Mouse (Mus musculus): ENCODE results near the gene Slc25a41. TPM values are rescaled to one million over a fixed set of nuclear protein-coding genes. Genes with fewer than 3 reads are reported as not detected.
"Not testable (repeated sequence)": the region's sequence is repeated elsewhere in the genome, so short reads cannot be mapped to it uniquely, and the experiment has no call there.

Gene Slc25a41
- not detected for total RNA-seq (2022)

DNA sequence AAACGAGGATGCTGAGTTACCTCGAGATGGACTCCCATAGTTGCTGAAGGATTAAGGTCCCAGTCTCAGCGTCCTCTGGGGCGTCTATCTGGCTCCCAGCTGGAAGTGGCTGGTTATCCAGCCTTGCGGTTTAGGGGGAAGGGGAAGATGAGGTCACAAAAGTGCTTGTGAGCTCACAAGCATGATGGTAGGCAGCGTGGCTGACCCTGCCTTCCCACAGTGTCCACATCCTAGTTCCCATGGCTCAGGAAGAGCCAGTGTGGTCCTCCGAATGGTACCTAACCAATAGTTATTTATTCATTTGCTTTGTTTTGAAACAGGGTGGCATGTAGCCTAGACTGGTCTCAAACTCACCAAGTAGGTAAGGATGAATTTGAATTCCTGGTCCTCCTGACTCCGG is at the start of gene Slc25a41:
Gene Slc25a41, minus strand, starts transcription at position 101 of the 400 bp plus-strand sequence.
- DNase-seq (ENCODE audit: low spot score in 2 of 2): no peak

GRCm38 (mm10) chr17:57087049-57087832 is 45.8 kb upstream of the Slc25a41 start, which contains the start of gene Tubb4a:
TSS of gene Tubb4a (minus strand) at chr17:57087782.
- DNase-seq (ENCODE audit: low spot score in 2 of 2): no peak

DNA sequence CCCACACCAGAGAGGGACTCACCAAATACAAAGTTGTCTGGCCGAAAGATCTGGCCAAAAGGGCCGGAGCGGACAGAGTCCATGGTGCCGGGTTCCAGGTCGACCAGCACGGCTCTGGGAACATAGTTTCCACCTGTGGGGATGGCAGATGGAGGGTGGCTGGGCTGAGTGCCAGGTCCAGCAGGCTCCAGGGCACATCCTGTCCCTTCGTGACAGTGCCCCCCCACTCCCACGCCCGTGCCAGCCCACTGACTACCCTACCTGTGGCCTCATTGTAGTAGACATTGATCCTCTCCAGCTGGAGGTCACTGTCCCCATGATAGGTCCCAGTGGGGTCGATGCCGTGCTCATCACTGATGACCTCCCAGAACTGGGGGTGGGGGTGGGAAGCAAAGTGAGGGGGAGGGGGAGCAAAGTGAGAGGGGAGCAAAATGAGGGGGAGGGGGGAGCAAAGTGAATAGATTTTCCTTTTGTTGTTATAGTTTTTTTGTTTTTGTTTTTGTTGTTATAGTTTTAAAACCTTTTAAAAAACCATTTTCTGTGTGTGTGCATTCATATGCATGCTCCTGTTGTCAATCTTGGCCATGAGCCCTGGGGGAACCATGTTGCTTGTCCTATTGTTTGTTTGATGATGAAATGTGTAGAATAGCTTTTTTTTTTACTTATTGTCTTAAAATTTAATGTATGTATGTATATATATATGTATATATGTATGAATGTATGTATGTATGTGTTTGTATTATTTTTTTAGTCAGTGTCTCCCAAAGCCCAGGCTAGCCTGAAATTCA is 44.7 kb upstream of the Slc25a41 start:
- no peak for DNase-seq (ENCODE audit: low spot score in 2 of 2)

- DNase-seq (ENCODE audit: low spot score in 2 of 2): no peak
Measured at GRCm38 (mm10) chr17:57082481-57082880, 41.0 kb upstream of the Slc25a41 start.

GRCm38 (mm10) chr17:57081234-57081842 is 39.9 kb upstream of the Slc25a41 start:
- no peak for DNase-seq (ENCODE audit: low spot score in 2 of 2)

DNA sequence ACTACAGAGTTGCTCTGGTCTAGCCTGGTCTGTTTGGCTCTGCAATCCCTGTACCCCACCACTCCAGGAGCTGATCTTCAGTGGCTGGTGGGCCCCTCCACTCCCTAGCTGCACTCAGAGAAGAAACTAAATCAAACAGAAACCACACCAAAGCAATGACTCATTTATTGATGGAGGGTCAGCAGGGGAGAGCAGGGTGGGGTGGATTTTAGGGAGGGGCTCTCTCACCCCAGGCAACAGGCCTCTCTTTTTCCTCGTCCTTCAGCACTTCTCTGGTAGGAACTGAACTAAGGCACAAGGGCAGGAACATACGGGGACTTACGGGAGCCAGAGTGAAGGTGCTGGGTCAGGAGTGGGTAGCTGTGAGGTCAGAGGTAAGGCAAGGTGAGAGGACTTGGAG is 38.5 kb upstream of the Slc25a41 start:
- no peak for DNase-seq (ENCODE audit: low spot score in 2 of 2)

DNA sequence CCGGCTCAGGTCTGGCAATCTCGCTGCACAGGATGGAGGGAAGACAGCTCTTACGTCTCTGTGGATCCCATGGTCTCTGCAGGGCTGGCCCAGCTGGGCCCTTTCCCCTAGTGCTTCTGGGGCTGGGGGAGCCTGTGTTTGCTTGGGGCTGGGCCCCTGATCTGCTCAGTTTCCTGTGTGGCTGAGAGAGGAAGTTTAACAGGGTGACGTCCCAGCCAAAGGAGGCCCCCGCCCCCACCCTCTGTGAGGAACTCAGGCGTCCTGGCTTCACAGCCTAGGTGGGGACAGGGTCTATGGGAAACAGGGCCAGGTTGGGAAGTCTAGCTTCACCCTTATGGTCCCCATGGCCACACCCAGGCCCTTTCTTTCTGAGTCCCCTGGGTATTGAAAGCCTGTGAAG is 36.9 kb upstream of the Slc25a41 start, which contains the start of gene Dennd1c:
Gene Dennd1c, minus strand, starts transcription at position 179 of the 400 bp plus-strand sequence.
- DNase-seq (ENCODE audit: low spot score in 2 of 2): no peak

GRCm38 (mm10) chr17:57076916-57077315 is 35.5 kb upstream of the Slc25a41 start:
- no peak for DNase-seq (ENCODE audit: low spot score in 2 of 2)

DNA sequence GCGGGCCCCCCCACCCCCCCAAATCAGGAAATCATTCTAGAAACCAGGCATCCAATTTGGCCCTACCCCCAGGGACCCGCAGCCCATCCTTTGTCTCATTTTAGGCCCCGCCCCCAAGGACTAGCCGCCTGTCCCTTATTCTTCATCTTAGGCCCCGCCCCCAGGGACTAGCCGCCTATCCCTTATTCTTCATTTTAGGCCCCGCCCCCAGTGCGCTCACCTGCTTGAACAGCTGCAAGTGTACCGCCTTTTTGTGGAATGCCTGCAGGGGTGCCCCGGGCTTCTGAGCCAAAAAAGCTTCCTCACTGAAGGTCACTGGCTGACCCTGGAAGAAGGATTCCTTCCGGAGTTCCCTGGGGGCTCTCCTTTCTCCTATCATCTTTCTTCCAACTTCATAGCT is 29.2 kb upstream of the Slc25a41 start:
- no peak for DNase-seq (ENCODE audit: low spot score in 2 of 2)

- DNase-seq (ENCODE audit: low spot score in 2 of 2): no peak
Measured at GRCm38 (mm10) chr17:57070272-57070671, 28.8 kb upstream of the Slc25a41 start.

DNA sequence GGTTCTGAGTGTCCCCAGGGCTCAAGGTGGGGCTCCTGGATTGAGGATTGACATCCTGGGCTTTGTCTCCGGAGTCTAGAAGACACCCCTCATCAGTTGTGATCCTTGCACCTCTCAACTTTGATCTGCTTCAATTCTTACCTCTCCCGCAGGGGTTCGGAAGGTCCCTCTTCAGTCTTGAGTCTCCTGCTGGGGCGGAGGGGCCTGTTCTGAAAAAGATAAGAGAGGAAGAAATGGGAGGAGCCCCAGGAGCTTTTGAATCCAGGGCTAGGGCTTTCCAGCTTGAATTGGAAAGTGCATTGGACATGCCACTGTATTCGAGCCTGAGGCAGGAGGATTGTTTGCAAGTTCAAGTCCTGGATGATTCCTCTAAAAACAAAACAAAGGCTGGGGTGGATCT is 25.5 kb upstream of the Slc25a41 start:
- no peak for DNase-seq (ENCODE audit: low spot score in 2 of 2)

GRCm38 (mm10) chr17:57063031-57063430 is 21.6 kb upstream of the Slc25a41 start:
- no peak for DNase-seq (ENCODE audit: low spot score in 2 of 2)

- DNase-seq (ENCODE audit: low spot score in 2 of 2): no peak
Measured at GRCm38 (mm10) chr17:57062548-57062947, 21.1 kb upstream of the Slc25a41 start.

DNA sequence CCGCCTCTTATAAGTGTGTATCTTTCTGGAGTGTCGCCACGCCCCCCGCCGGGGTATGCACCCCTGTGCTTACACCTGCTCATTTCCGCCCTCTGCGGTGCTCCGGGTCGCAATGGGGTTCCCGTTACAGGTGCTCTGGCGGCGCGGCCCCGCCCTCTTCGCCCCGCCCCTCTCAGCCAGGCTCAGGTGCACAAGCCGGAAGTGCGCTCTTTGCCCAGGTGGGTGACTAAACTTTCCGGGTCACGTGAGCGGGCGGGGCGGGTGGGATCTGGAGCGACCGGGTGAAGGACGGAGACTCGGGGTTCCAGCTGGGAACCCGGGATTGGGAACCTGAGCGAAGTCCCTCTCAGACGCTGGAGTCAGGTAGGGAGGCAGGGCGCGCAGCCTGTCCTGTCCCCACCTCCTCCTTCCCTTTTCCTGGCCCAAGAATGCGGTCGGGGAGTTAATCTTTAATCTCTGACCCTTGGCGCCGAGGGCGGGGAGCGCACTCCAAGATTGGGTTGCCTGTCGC is 20.6 kb upstream of the Slc25a41 start:
- DNase-seq (ENCODE audit: low spot score in 2 of 2): no peak

- DNase-seq (ENCODE audit: low spot score in 2 of 2): no peak
Measured at GRCm38 (mm10) chr17:57061069-57061468, 19.6 kb upstream of the Slc25a41 start.

DNA sequence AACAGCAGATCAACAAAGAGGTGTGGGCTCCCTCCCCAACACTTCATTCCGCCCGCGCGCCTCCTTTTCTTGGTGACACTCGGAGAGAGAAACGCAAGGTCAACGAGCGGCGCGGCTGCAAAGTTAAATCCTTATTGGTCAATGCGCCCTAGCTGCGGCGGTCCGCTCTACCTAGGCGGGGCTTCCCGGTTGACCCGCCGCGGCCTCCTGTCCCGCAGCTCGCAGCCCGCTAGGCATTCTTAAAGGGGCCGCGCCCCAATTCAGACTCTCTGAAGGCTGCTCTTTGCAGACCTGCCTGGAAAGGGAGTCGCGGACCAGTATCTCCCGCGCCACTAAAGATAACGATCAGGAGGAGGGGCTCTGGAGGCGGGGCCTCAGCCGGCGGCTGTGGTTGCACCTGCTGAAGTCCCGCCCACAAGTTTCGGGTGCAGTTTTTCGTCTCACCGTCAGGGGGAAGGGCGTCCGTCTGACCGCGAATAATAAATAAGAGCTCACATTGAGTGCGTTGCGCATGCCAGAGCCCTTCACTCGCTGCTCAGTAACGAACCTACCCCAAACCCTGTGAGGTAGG is 18.9 kb upstream of the Slc25a41 start:
- peak; percentile 93 for DNase-seq (ENCODE audit: low spot score in 2 of 2)

DNA sequence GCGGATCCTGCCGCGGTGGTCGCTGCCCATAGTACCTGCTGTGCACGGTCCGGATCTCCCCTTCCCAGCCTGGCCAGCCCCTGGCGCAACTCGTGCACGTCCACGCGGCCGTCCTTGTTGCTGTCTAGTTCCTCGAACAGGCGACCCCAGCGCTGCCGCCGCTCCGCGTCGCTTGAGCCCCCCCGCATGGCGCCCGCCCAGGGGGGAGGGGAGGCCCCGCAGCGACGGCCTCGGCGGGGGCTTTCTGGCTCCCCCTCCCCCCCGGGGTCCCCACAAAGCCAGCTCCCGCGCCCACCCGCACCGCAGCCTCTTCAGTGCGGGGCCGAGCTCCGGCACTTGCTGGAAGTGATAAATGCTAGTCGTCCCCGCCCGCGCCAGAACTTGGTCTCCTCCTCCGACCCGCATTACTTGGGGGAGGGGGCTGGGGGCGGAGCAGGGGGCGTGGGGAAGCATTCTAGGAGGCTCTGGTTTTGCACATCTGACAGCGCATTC is 18.1 kb upstream of the Slc25a41 start, which contains the start of gene Slc25a23:
Gene Slc25a23, minus strand, starts transcription at position 378 of the 492 bp plus-strand sequence.
- peak; percentile 32 to 62 for DNase-seq (ENCODE audit: low spot score in 2 of 2)

GRCm38 (mm10) chr17:57058891-57059485 is 17.5 kb upstream of the Slc25a41 start, which contains the start of gene Crb3:
TSS of gene Crb3 (plus strand) at chr17:57059105.
- DNase-seq (ENCODE audit: low spot score in 2 of 2): peak; percentile 9 to 19

DNA sequence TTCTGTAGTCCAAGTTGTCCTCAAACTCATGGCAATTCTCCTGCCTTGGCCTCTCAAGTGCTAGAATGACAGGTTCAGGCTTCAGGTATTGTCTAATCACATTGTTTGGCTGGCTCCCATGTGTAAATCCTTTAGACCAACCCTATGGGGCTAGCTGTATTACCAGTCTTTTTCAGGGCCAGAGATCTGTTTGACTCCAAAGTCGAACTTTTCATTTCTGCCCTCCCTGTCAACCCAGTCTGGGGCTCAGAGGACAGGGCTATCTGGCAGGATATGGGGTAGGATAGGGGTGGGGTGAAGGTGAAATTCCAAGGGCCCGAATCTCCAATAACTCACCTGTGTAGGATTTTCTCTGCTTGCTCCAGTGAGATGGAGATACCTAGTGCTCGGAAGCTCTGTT is 14.8 kb upstream of the Slc25a41 start:
- no peak for DNase-seq (ENCODE audit: low spot score in 2 of 2)

DNA sequence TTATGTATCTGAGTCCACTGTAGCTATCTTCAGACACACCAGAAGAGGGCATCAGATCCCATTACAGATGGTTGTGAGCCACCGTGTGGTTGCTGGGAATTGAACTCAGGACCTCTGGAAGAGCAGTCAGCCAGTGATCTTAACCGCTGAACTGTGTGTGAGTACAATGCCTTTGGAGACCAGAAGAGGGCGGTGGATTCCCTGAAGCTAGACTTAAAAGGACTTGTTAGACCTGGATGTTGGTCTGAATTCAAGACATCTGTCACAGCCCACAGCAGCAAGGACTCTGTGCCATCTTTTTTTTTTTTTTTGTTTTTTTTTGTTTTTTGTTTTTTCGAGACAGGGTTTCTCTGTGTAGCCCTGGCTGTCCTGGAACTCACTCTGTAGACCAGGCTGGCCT is 10.2 kb upstream of the Slc25a41 start:
- not testable (repeated sequence) for DNase-seq (ENCODE audit: low spot score in 2 of 2)

GRCm38 (mm10) chr17:57048816-57049215 is 7.4 kb upstream of the Slc25a41 start:
- DNase-seq (ENCODE audit: low spot score in 2 of 2): no peak
